Mouse (Mus musculus) olfactory bulb, adult 2 months (tissue): ENCODE results near the gene Tcte1.

Experiments used
- CTCF ChIP-seq: fragments of 200-500 bp; IDR thresholded peaks from 2 replicates; pipeline ENCODE4 v1.5.1; 2012; ENCODE audit warnings: low read depth, mild to moderate bottlenecking, low read length, moderate library complexity; ENCODE audit not compliant: insufficient read depth
- POLR2A ChIP-seq: fragments of 200-500 bp; IDR thresholded peaks from 2 replicates; pipeline ENCODE4 v1.6.1; 2012; ENCODE audit warnings: mild to moderate bottlenecking, low read depth, low read length, moderate library complexity; ENCODE audit not compliant: insufficient read depth

GRCm38 (mm10) chr17:45545278-45545961 lies 22.2 kb downstream of the Tcte1 start:
- TF ChIP-seq CTCF (no peak), POLR2A (no peak)
